Mouse (Mus musculus) MEL (cell line): ENCODE measurements around the gene Palld. TPM values are rescaled to one million over a fixed set of nuclear protein-coding genes. Genes with fewer than 3 reads are reported as not detected.

ENCODE experiments used
- DNase-seq: peaks from one replicate; pipeline ENCODE4 v3.0.0; 2011; ENCODE audit warnings: low read depth, low spot score
- H3K27ac ChIP-seq: 2 replicates; pipeline ENCODE4 v1.5.1; 2012; ENCODE audit warnings: low read depth, mild to moderate bottlenecking, control low read depth, low read length, moderate library complexity; ENCODE audit not compliant: control insufficient read depth
- H3K27me3 ChIP-seq, 2 experiments: fragments of 150-350 bp in 1 of 2; sonication (generic) in 1 of 2; 2 replicates each; pipeline ENCODE4 v1.6.1; 2012; ENCODE audit warnings: low read length in 2 of 2, mild to moderate bottlenecking in 2 of 2, improper control_type of control experiment in 1 of 2, moderate library complexity in 1 of 2; ENCODE audit not compliant: insufficient read depth in 2 of 2, control insufficient read depth in 1 of 2
- H3K36me3 ChIP-seq, 2 experiments: 2 replicates each; pipeline ENCODE4 v1.6.1; 2012 to 2014; ENCODE audit warnings: low read length in 2 of 2, improper control_type of control experiment in 1 of 2, inconsistent platforms in 1 of 2, mild to moderate bottlenecking in 1 of 2; ENCODE audit not compliant: insufficient read depth in 2 of 2, control insufficient read depth in 1 of 2
- H3K4me1 ChIP-seq, 2 experiments: fragments of 150-350 bp in 1 of 2; sonication (generic) in 1 of 2; 2 replicates each; pipeline ENCODE4 v1.6.1; 2012; ENCODE audit warnings: low read length in 2 of 2, improper control_type of control experiment in 1 of 2, mild to moderate bottlenecking in 1 of 2; ENCODE audit not compliant: insufficient read depth in 2 of 2, control insufficient read depth in 1 of 2
- H3K4me3 ChIP-seq, 2 experiments: fragments of 150-350 bp in 1 of 2; sonication (generic) in 1 of 2; 2 replicates each; pipeline ENCODE4 v1.5.1; 2012; ENCODE audit warnings: low read depth in 2 of 2, low read length in 2 of 2, mild to moderate bottlenecking in 2 of 2, moderate library complexity in 2 of 2, control low read depth in 1 of 2, improper control_type of control experiment in 1 of 2; ENCODE audit not compliant: control insufficient read depth in 1 of 2, insufficient read depth in 1 of 2
- H3K79me2 ChIP-seq: 2 replicates; pipeline ENCODE4 v1.6.1; 2012; ENCODE audit warnings: mild to moderate bottlenecking, low read length, moderate library complexity; ENCODE audit not compliant: control insufficient read depth, poor library complexity, insufficient read depth
- H3K9ac ChIP-seq: 2 replicates; pipeline ENCODE4 v1.6.1; 2012; ENCODE audit warnings: low read depth, mild to moderate bottlenecking, control low read depth, low read length, moderate library complexity; ENCODE audit not compliant: control insufficient read depth, poor library complexity, severe bottlenecking
- H3K9me3 ChIP-seq: fragments of 150-350 bp; sonication (generic); replicated peaks from 2 replicates; pipeline ENCODE4 v1.6.1; 2012; ENCODE audit warnings: mild to moderate bottlenecking, low read length, improper control_type of control experiment, moderate library complexity; ENCODE audit not compliant: insufficient read depth
- BHLHE40 ChIP-seq: IDR thresholded peaks from 2 replicates; pipeline ENCODE4 v1.6.1; 2012; ENCODE audit warnings: low read depth, mild to moderate bottlenecking, inconsistent platforms, low read length, improper control_type of control experiment, borderline replicate concordance
- CTCF ChIP-seq, 3 experiments: IDR thresholded peaks in 2 of 3; conservative IDR thresholded peaks in 1 of 3; 2 replicates each; pipeline ENCODE4 v1.5.1; 2011 to 2012; ENCODE audit warnings: low read length in 3 of 3, low read depth in 2 of 3, mild to moderate bottlenecking in 2 of 3, improper control_type of control experiment in 1 of 3, inconsistent platforms in 1 of 3, mixed read lengths in 1 of 3, moderate library complexity in 1 of 3; ENCODE audit not compliant: control insufficient read depth in 1 of 3, insufficient read depth in 1 of 3, poor library complexity in 1 of 3, severe bottlenecking in 1 of 3
- ELF1 ChIP-seq: IDR thresholded peaks from 2 replicates; pipeline ENCODE4 v1.6.1; 2014; ENCODE audit warnings: low read depth, mild to moderate bottlenecking, inconsistent platforms, low read length, improper control_type of control experiment, moderate library complexity
- HCFC1 ChIP-seq: IDR thresholded peaks from 2 replicates; pipeline ENCODE4 v1.6.1; 2012; ENCODE audit warnings: low read depth, mild to moderate bottlenecking, inconsistent platforms, low read length, improper control_type of control experiment, moderate library complexity
- MAFK ChIP-seq: IDR thresholded peaks from 2 replicates; pipeline ENCODE4 v1.6.1; 2011; ENCODE audit warnings: low read depth, mild to moderate bottlenecking, low read length, improper control_type of control experiment, borderline replicate concordance
- MAX ChIP-seq: IDR thresholded peaks from 2 replicates; pipeline ENCODE4 v1.6.1; 2011; ENCODE audit warnings: low read length, improper control_type of control experiment
- MEF2A ChIP-seq: IDR thresholded peaks from 2 replicates; pipeline ENCODE4 v1.6.1; 2014; ENCODE audit warnings: low read depth, mild to moderate bottlenecking, inconsistent platforms, low read length, improper control_type of control experiment; ENCODE audit not compliant: poor library complexity, insufficient replicate concordance, severe bottlenecking; ENCODE audit errors: extremely low read depth
- MXI1 ChIP-seq: IDR thresholded peaks from 2 replicates; pipeline ENCODE4 v1.6.1; 2011; ENCODE audit warnings: mild to moderate bottlenecking, low read depth, low read length, improper control_type of control experiment
- MYB ChIP-seq: IDR thresholded peaks from 2 replicates; pipeline ENCODE4 v1.6.1; 2011; ENCODE audit warnings: mild to moderate bottlenecking, low read depth, low read length, improper control_type of control experiment
- POLR2AphosphoS2 ChIP-seq: IDR thresholded peaks from 2 replicates; pipeline ENCODE4 v1.6.1; 2011; ENCODE audit warnings: low read length, improper control_type of control experiment
- POLR2AphosphoS5 ChIP-seq: IDR thresholded peaks from 2 replicates; pipeline ENCODE4 v1.6.1; 2012; ENCODE audit warnings: low read depth, borderline replicate concordance, mild to moderate bottlenecking, inconsistent platforms, low read length, moderate library complexity, mixed read lengths
- RAD21 ChIP-seq: IDR thresholded peaks from 2 replicates; pipeline ENCODE4 v1.6.1; 2011; ENCODE audit warnings: mild to moderate bottlenecking, low read depth, low read length, improper control_type of control experiment
- SIN3A ChIP-seq: IDR thresholded peaks from 2 replicates; pipeline ENCODE4 v1.6.1; 2012; ENCODE audit warnings: low read length, improper control_type of control experiment, inconsistent platforms
- SMC3 ChIP-seq: IDR thresholded peaks from 2 replicates; pipeline ENCODE4 v1.6.1; 2011; ENCODE audit warnings: low read depth, low read length, improper control_type of control experiment
- TBP ChIP-seq: IDR thresholded peaks from 2 replicates; pipeline ENCODE4 v1.8.0; 2011; ENCODE audit warnings: low read depth, low read length, improper control_type of control experiment
- TCF12 ChIP-seq: IDR thresholded peaks from 2 replicates; pipeline ENCODE4 v1.6.1; 2014; ENCODE audit warnings: low read depth, mild to moderate bottlenecking, inconsistent platforms, low read length, improper control_type of control experiment, moderate library complexity
- USF1 ChIP-seq: IDR thresholded peaks from 2 replicates; pipeline ENCODE4 v1.6.1; 2014; ENCODE audit warnings: low read depth, mild to moderate bottlenecking, inconsistent platforms, low read length, improper control_type of control experiment, moderate library complexity
- USF2 ChIP-seq, 2 experiments: IDR thresholded peaks; 2 replicates each; pipeline ENCODE4 v1.6.1; 2011 to 2012; ENCODE audit warnings: improper control_type of control experiment in 2 of 2, low read length in 2 of 2, borderline replicate concordance in 1 of 2, inconsistent platforms in 1 of 2, low read depth in 1 of 2, mild to moderate bottlenecking in 1 of 2; ENCODE audit not compliant: insufficient read depth in 1 of 2
- ZC3H11A ChIP-seq: IDR thresholded peaks from 2 replicates; pipeline ENCODE4 v1.6.1; 2012; ENCODE audit warnings: low read depth, mild to moderate bottlenecking, inconsistent platforms, low read length, improper control_type of control experiment
- ZKSCAN1 ChIP-seq: IDR thresholded peaks from 2 replicates; pipeline ENCODE4 v1.6.1; 2012; ENCODE audit warnings: low read depth, mild to moderate bottlenecking, inconsistent platforms, low read length, improper control_type of control experiment, moderate library complexity
- polyA plus RNA-seq, 2 experiments: library from polyadenylated mRNA; stranded (reverse) in 1 of 2; unstranded in 1 of 2; fragments of >175 nt in 1 of 2; fragments of >200 nt in 1 of 2; gene quantifications; 2 replicates each; pipeline versions ENCODE4 v1.2.1 to v1.2.4; 2012; ENCODE audit warnings: low replicate concordance in 2 of 2, low read depth in 1 of 2; ENCODE audit not compliant: insufficient read length in 2 of 2, insufficient read depth in 1 of 2, missing spikeins in 1 of 2
- total RNA-seq: library from RNA; depleted of rRNA; stranded (reverse); fragments of 300-350 nt; gene quantifications from 2 replicates; pipeline ENCODE4 v1.2.3, GENCODE M21; 2012

Gene Palld
- total and polyA plus RNA-seq, 3 experiments, result 0.23 to 1.9 TPM; not detected in 1

DNA sequence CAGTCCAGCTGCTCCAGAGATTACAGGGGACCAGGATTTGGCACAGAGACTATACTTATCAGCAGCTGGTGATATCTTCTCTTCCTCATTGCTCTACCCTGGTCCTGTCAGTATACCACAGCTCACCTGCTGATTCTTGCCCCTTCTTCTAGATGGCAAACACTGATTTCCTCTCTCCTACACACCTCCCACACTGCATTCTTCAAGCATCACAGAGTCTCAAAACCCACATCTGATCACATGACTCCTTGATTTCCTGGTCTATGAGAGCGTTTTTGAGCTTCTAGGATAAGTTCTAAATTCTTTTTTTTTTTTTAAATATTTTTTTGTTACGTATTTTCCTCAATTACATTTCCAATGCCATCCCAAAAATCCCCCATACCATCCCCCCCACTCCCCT lies 331.9 kb downstream of the Palld start:
- no peaks in the 10 kb centered on the region for H3K79me2 ChIP-seq
- TF ChIP-seq USF2 (IDR thresholded peaks at IDR 0.05; ENCODE audit: borderline replicate concordance in 1 of 2, insufficient read depth in 1 of 2, low read depth in 1 of 2, low read length in 2 of 2), result no peak
- TF ChIP-seq MXI1, result no peak
- no peak for TF ChIP-seq MEF2A
- TF ChIP-seq SMC3, result no peak
- no peak for TF ChIP-seq TCF12
- no peak for TF ChIP-seq TBP
- TF ChIP-seq RAD21, result no peak
- TF ChIP-seq MAX, result no peak

GRCm38 (mm10) chr8:61569721-61570120 lies 332.8 kb downstream of the Palld start:
- TF ChIP-seq MAX, result no peak
- no peak for TF ChIP-seq ZKSCAN1
- TF ChIP-seq CTCF (IDR thresholded peaks at IDR 0.05 in 2 of 3, conservative IDR thresholded peaks at IDR 0.05 in 1 of 3; ENCODE audit: control insufficient read depth in 1 of 3, insufficient read depth in 1 of 3, low read depth in 2 of 3, low read length in 3 of 3, poor library complexity in 1 of 3, severe bottlenecking in 1 of 3), result no peak
- no peak for TF ChIP-seq TCF12
- no peak for TF ChIP-seq ZC3H11A
- no peak for TF ChIP-seq BHLHE40
- no peak for TF ChIP-seq MYB
- TF ChIP-seq ELF1, result no peak
- no peaks in the 10 kb centered on the region for H3K36me3 ChIP-seq
- H3K27ac ChIP-seq, result no peak overlapping the region
- H3K27me3 ChIP-seq, result no peaks in the 10 kb centered on the region; a peak in 1 of 4 replicates
- H3K79me2 ChIP-seq, result no peaks in the 10 kb centered on the region
- no peaks in the 10 kb centered on the region for H3K4me1 ChIP-seq
- no peak overlapping the region for H3K4me3 ChIP-seq
- no peak for DNase-seq
- H3K9ac ChIP-seq, result no peak overlapping the region
- H3K9me3 ChIP-seq, result no peaks in the 10 kb centered on the region

More for the DNA sequence above, 331.9 kb downstream of the Palld start:
- Histone ChIP-seq H3K9me3 (no peaks in the 10 kb centered on the region), H3K27ac (no peak overlapping the region), H3K4me1 (no peaks in the 10 kb centered on the region), H3K36me3 (no peaks in the 10 kb centered on the region), H3K9ac (no peak overlapping the region), H3K4me3 (no peak overlapping the region), H3K27me3 (peaks cover 0 to 1% of the 10 kb centered on the region in 2 experiments; a peak in 1 of 4 replicates)
- DNase-seq, result no peak

GRCm38 (mm10) chr8:61569211-61569610 lies 333.3 kb downstream of the Palld start:
- DNase-seq, result no peak
- Histone ChIP-seq H3K79me2 (no peaks in the 10 kb centered on the region), H3K4me1 (no peaks in the 10 kb centered on the region), H3K9ac (no peak overlapping the region), H3K27ac (no peak overlapping the region), H3K4me3 (no peak overlapping the region), H3K9me3 (no peaks in the 10 kb centered on the region), H3K27me3 (no peaks in the 10 kb centered on the region; a peak in 1 of 4 replicates), H3K36me3 (no peaks in the 10 kb centered on the region)
- no peak for TF ChIP-seq USF1
- TF ChIP-seq ELF1, result no peak
- TF ChIP-seq POLR2AphosphoS2, result no peak
- no peak for TF ChIP-seq MAFK
- TF ChIP-seq TCF12, result no peak
- no peak for TF ChIP-seq MYB
- TF ChIP-seq MAX, result no peak
- no peak for TF ChIP-seq POLR2AphosphoS5
- TF ChIP-seq SIN3A, result no peak
- TF ChIP-seq HCFC1, result no peak
- TF ChIP-seq SMC3, result no peak
- TF ChIP-seq MEF2A, result no peak
